Mouse (Mus musculus): ENCODE measurements around the gene Osmr.

DNA sequence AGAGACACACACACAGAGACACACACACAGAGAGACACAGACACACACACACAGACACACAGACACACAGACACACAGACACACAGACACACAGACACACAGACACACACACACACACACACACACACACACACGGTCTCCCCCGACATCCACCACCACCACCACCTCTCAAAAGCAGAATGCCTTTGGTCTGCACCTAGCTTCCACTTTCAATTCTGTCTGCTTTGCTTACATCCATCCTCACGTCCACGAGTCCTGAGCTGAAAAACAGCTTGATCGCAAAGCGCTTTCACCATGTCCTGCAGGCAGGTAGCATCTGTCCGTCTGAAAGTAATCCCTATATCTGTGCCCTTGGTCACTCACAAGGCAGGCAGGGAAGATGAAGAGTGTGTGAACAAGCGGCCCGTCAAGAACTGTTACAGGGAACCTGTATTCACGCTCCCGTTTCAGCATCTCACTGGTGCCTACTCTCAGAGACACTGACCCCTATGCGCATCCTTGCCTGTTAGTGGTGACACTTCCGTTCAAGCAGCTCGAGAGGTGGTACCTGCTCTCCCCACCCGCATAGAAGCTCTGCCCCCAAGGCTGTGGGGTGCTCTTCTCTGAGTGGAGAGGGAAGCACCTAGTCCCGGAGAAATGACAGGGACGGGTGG is 1.5 kb downstream of the Osmr start:
- TF ChIP-seq HCFC1 (IDR thresholded peaks at IDR 0.05; ENCODE audit: borderline replicate concordance, insufficient read depth, low read length) (no peak), CHD2 (IDR thresholded peaks at IDR 0.05; ENCODE audit: low read depth, low read length) (no peak)

Data from ES-E14 (cell line).